Mouse (Mus musculus): ENCODE measurements around the gene Thnsl1.
"Not testable (repeated sequence)": the region's sequence is repeated elsewhere in the genome, so short reads cannot be mapped to it uniquely, and the experiment has no call there.

Gene Thnsl1

DNA sequence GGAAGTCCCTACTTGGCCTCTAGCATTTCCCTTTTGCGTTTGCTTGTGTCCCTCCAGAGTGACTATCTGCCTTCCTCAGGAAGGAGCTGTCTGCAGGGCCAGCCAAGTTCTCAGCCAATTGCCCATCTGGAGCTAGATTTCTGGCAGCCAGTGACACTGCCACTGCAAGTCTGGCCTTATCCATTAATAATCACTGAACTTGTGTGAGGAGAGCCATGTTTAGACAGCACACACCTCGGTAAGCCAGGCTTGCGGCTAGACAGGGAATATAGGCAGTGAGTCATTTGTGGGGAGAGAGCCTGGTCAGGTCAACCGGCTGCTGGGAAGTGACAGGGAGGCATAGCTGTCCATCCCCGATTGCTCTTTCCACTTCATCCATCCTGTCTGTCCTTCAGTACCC, 31.3 kb downstream of the Thnsl1 start:
- DNase-seq (ENCODE audit: low spot score), result no peak

DNA sequence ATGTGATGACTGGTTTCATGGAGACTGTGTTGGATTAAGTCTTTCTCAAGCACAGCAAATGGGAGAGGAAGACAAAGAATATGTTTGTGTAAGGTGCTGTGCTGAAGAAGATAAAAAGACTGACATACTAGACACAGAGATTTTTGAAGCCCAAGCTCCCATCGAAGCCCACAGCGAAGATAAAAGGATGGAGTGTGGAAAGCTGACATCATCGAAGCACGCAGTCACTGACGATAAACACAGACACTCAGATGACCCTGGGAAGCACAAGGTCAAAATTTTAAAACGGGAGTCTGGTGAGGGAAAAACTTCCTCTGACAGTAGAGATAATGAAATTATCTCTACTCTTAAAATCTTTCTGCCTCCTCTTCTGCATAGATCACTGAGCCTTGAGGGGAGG, 38.6 kb downstream of the Thnsl1 start:
- DNase-seq (ENCODE audit: low spot score), result not testable (repeated sequence)

DNA sequence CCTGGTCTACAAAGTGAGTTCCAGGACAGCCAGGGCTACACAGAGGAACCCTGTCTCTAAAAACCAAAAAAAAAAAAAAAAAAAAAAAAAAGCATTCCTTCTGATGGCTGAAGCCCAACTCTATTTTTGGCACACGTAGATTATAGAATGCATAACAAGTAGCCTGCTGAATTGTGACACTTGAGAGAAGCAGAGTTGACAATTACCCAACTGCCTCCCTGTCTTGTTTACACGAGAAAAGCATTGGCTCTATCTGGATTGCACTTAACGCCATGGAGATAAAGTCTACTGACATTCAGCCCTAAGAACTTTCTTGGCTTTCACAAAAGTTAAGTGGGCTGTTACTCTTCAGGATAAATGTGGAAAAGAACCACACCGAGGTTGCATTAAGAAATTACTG, 39.5 kb downstream of the Thnsl1 start:
- no peak for DNase-seq (ENCODE audit: low spot score)

DNA sequence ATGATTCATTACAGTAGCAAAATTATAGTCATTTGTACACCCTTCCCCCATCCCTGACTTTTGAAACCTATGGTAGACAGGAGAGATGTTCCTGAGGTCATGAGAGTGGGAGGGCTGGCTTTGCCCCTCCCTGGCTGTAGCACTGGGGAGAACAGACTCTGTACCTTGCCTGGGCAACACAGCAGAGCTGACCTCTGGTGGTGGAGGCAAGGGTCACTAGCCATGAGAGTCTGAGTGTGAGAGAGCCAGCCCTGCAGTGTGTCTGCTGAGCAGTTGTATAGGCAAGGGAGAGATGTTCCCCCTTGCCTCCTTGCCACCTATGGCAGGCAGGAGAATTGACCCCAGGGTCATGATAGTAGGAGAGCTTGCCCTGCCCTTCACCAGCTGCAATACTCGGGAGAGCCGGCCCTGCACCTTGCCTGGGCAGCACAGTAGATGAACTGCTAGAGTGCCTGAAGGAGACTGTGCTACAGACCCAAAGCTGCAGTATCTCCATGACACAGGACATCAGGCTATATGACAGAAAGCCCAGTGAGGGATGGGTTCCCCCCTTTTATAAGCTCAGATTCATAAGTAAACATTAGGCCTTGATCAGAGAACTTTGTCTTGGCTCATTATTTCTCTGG, 40.1 kb downstream of the Thnsl1 start:
- no peak for DNase-seq (ENCODE audit: low spot score)

DNA sequence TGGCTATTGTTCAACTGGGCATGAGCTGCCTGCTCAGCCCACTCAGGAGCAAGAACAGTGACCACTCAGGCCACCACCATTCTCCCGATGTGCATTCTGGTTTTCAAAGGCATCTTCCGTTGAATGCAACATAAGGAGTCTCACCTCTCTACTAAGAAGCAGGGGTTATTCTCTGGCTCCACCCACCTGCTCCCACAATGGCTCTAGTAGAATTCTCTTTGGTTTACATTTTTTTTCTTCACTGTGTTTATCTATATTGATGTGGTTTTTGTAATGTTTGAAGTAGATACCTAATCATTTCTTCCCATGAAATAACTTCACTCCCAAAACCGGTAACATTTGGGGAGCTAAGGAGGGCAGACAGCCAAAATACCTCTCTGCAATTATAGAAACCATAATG, 48.1 kb downstream of the Thnsl1 start:
- no peak for DNase-seq (ENCODE audit: low spot score)

DNA sequence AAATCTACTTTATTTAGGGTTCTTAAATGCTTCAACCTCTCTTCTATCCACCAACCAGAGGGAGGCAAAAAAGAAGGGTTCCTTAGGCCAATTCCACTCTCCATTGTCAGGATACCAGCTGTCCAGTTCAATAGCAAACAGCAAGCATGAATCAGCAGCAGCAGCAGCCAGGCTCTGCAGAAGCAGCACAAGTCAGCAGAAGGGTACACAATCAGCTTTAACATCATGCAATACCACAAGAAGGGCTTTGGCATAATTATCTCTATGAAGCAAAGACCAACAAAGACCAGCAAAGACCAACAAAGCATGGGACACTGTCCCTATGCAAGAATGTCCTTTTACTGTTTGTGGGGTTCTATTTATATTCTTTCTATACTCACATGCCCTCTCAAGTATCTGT, 48.8 kb downstream of the Thnsl1 start:
- DNase-seq (ENCODE audit: low spot score), result no peak

DNA sequence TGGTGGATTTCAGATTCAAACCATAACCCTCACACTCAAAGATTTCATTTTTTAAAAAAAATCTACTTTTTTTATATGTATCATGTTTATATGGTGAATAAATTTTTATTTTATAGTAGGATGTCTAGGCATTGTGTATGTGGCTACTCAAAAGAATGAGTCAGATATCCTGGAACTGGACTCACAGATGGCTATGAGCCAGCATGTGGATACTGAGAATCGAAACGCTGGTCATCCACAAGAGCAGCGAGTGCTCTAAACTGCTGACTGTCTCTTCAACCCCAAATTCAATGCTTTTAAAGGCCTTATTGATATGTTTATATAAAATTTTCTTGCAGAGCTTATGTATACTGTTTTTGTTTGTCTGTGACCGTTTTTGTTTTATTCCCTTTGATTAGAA, 52.8 kb downstream of the Thnsl1 start:
- DNase-seq (ENCODE audit: low spot score), result no peak

DNA sequence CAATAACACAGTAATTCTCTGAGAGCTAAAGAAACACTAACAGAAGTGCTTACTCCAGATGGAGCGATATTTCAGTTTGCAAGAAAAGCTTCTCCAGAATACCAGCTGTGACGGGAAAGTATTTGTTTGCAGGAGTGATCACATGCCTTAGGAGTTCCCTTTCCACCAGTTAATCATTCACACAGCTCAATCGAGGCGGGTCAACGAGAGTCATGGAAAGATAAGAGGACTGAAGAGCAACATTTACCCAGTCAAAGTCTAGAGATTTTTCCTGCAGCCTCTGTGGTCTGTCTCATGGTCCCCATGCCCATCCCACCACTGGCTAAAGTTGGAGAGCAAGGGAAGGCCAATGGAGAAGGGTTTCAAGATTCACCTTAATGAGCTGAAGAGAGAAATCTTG, 53.6 kb downstream of the Thnsl1 start:
- no peak for DNase-seq (ENCODE audit: low spot score)

DNA sequence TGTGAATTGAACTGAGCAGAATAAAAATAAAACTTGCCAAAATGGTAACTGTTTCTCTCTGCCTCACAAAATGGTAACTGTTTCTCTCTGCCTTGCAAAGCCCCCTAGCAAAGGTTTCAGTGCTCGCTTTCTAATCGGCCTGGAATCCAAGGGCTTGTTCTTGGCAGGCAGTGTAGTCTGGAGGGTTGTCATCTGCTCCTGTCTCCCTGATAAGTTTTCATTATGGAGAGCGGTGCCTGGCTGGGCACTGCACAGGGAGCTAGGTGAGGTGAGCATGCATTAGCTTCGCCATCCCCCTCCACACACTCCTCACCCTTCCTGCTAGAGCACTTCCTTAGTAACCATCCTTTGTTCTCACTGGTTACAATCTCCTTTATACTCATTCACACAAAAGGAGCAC, 54.5 kb downstream of the Thnsl1 start:
- peak; percentile 19 for DNase-seq (ENCODE audit: low spot score)

DNA sequence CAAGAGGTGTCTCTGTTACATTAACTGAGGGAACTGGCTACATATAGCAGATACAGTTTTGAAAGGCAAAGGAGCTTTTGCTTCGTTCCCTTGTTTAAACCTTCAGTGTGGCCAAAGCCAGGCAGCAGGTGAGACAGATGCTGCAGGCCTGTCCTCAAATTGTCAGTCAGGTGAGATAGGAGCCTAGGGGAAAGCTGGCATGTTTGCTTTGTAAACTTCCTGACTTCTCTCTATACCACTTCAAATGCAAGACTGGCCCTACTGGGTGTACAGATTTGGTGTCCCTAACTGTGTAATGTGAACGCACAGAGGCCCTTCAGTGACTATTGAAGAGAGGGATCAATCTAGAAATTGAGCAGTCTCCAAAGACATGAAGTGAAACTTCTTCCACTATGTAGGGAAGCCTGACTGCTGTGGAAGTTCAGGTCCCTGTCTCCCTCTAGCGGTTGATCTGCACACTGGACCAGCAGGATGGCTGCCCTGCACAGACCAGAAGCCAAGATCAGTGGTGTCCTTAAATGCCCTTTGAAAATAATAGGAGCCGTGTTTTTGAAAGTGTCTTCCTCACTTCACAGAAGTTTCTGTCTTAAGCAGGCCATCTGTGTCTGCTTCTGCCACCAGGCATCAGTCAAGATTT, 56.0 kb downstream of the Thnsl1 start:
- DNase-seq (ENCODE audit: low spot score), result peak; percentile 21

DNA sequence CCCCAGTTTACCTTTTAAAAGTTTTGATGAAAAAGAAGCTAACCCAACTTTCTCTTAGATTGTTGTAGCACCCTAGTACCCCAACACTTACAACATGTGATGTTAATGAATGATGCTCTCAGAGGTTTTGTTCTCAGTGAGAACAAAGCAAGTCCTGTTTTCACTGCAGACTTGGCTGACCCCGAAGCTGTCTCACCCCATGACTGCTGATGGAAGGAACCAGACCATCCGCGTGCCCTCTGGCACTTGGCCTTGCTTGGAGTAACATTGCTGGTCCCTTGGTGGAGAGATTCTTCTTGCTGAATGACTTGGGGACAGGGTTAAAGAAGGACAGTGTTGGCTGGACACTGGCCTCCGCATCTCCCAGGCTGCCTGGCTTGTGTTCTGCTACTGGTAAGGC, 58.5 kb downstream of the Thnsl1 start:
- no peak for DNase-seq (ENCODE audit: low spot score)

All from testis, postnatal 14 days (tissue).